Mouse (Mus musculus) stomach, postnatal 0 days (tissue): ENCODE data around the gene Sstr2.

Experiments
- CTCF ChIP-seq: IDR thresholded peaks from 2 replicates; pipeline ENCODE4 v1.5.1; 2016; ENCODE audit warnings: antibody characterized with exemption, low read depth, mild to moderate bottlenecking, moderate library complexity
- EP300 ChIP-seq: optimal IDR thresholded peaks from 2 replicates; pipeline ENCODE3; 2016; ENCODE audit warnings: antibody characterized with exemption

GRCm38 (mm10) chr11:113621001-113621400, 1.9 kb downstream of the Sstr2 start:
- no peak for TF ChIP-seq CTCF
- TF ChIP-seq EP300 = no peak
